Comparison of ENCODE assay signal across 24 mouse cellular contexts in genomic region chr13:12809591-12809990, GRCm38 (mm10). TPM values are rescaled to one million over a fixed set of nuclear protein-coding genes. Genes with fewer than 3 reads are reported as not detected.
"Had no signal": no experiment of that assay in that cellular context is flagged by ENCODE, and none has a peak within 500 bp of the region (broad histone marks: within the 10 kb centered on the region; RNA-seq: fewer than 3 reads in every experiment).

No protein-coding gene starts in this region.

- ATAC-seq: midbrain, embryonic 13.5 days; midbrain, embryonic 16.5 days had no signal

- H3K36me3 ChIP-seq: midbrain, embryonic 10.5 days; midbrain, embryonic 13.5 days; neural tube, embryonic 13.5 days; neural tube, embryonic 15.5 days; stomach, embryonic 15.5 days had no signal

- H3K9me3 ChIP-seq: stomach, embryonic 15.5 days had no signal

- H3K27ac ChIP-seq: midbrain, embryonic 10.5 days; midbrain, embryonic 13.5 days; neural tube, embryonic 13.5 days; neural tube, embryonic 15.5 days; stomach, embryonic 15.5 days; stomach, postnatal 0 days had no signal

- H3K27me3 ChIP-seq: midbrain, embryonic 13.5 days; neural tube, embryonic 13.5 days; neural tube, embryonic 15.5 days; stomach, embryonic 15.5 days had no signal

- H3K4me3 ChIP-seq: midbrain, embryonic 10.5 days; midbrain, embryonic 13.5 days; myocyte; neural tube, embryonic 13.5 days; neural tube, embryonic 15.5 days; stomach, embryonic 15.5 days had no signal

- H3K4me2 ChIP-seq: lung, embryonic 14.5 days; midbrain, embryonic 13.5 days; neural tube, embryonic 13.5 days; neural tube, embryonic 15.5 days; stomach, embryonic 15.5 days had no signal

- H3K9ac ChIP-seq: lung, embryonic 14.5 days; midbrain, embryonic 13.5 days; neural tube, embryonic 13.5 days; neural tube, embryonic 15.5 days; stomach, embryonic 15.5 days had no signal

- DNase-seq: lung, adult 18-20 months; lung, embryonic 14.5 days; lung, postnatal 10 days; lung, postnatal 4 days; retina, postnatal 1 day; right cerebral cortex, adult 18-20 months; thymus, adult 2 months; thymus, postnatal 25 days; thymus, postnatal 4 days had no signal

- H3K4me1 ChIP-seq: midbrain, embryonic 10.5 days; midbrain, embryonic 13.5 days; neural tube, embryonic 13.5 days; neural tube, embryonic 15.5 days; stomach, embryonic 15.5 days had no signal

RNA-seq across cellular contexts. Expression of gene Prl2c3, which starts 9.7 kb away (rescaled TPM):
- total RNA-seq: megakaryocyte, adult 5-6 weeks; megakaryocyte-erythroid progenitor cell, adult 5-6 weeks had no signal
- polyA plus RNA-seq: liver, embryonic 16.5 days; lung, embryonic 14.5 days; midbrain, embryonic 10.5 days; midbrain, embryonic 13.5 days; midbrain, embryonic 16.5 days; neural tube, embryonic 11.5 days; neural tube, embryonic 13.5 days; neural tube, embryonic 15.5 days; spleen, adult 2 months; stomach, embryonic 15.5 days; testis, adult 2 months; thymus, adult 2 months; urinary bladder, adult 2 months had no signal
